Mouse (Mus musculus): Measurements from ENCODE around the gene Prok1. TPM values are rescaled to one million over a fixed set of nuclear protein-coding genes. Genes with fewer than 3 reads are reported as not detected.

The Prok1 gene
- polyA plus RNA-seq, 1 experiment from 2014 or later = 0.14 TPM

GRCm38 (mm10) chr3:107231202-107231601, 8.3 kb downstream of the Prok1 start:
- Histone ChIP-seq H3K27ac (no peak overlapping the region), H3K4me2 (no peak overlapping the region), H3K9me3 (no peaks in the 10 kb centered on the region), H3K9ac (no peak overlapping the region), H3K4me3 (replicated peaks) (no peak overlapping the region), H3K27me3 (replicated peaks) (no peaks in the 10 kb centered on the region), H3K36me3 (no peaks in the 10 kb centered on the region), H3K4me1 (peaks cover 5% of the 10 kb centered on the region; the same call in 1 of the 2 replicates)
- no peak for ATAC-seq (ENCODE audit: insufficient read depth, low FRiP score, low read depth)
- 66% methylated on average over 4 of the region's 4 CpGs for WGBS

DNA sequence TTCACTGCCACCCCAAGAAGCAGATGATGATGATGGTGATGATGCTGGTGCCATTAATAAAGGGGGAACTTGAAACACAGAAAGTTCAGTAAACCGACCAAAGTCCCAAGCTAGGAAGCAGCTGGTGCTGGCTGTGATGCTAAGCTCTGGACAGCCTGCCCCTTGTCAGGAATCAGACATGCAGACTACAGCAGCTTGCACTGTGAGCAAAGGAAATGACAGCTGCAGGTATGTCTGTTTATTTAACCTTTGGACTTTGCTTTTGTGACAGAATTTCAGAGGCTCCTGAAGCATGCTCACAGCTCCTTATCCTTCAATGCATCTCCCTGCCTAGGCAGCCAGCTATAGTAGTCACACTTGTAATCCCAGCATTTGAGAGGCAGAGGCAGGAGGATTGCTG, 9.0 kb downstream of the Prok1 start, which contains the start of gene A630076J17Rik:
Gene A630076J17Rik, plus strand, starts transcription at position 88 of the 400 bp plus-strand sequence.
- H3K4me3 ChIP-seq (replicated peaks) = no peak within 1 kb of the TSS
- no peak for ATAC-seq (ENCODE audit: insufficient read depth, low FRiP score, low read depth)
- H3K36me3 ChIP-seq = no peaks in the 10 kb centered on the region
- 0 out of 2 replicates have a peak within 1 kb of the TSS, but pooled peaks have one; percentile 0 for H3K27ac ChIP-seq
- no peak within 1 kb of the TSS for H3K9ac ChIP-seq
- 4% methylated on average over 1 of the region's 1 CpGs for WGBS
- no peaks in the 10 kb centered on the region for H3K27me3 ChIP-seq (replicated peaks)
- H3K9me3 ChIP-seq = no peaks in the 10 kb centered on the region
- H3K4me2 ChIP-seq = peak within 1 kb of the TSS; percentile 8; the same call in 1 of the 2 replicates
- peaks cover 5% of the 10 kb centered on the region; the same call in 1 of the 2 replicates for H3K4me1 ChIP-seq

GRCm38 (mm10) chr3:107229822-107230221, 9.7 kb downstream of the Prok1 start:
- H3K9me3 ChIP-seq = no peaks in the 10 kb centered on the region
- H3K4me1 ChIP-seq = peaks cover 5% of the 10 kb centered on the region; the same call in 1 of the 2 replicates
- H3K27me3 ChIP-seq (replicated peaks) = no peaks in the 10 kb centered on the region
- no peak overlapping the region for H3K9ac ChIP-seq
- no peak overlapping the region for H3K4me2 ChIP-seq
- ATAC-seq (ENCODE audit: insufficient read depth, low FRiP score, low read depth) = peak; percentile 93
- 37% methylated on average over 5 of the region's 5 CpGs for WGBS
- H3K27ac ChIP-seq = no peak overlapping the region
- H3K4me3 ChIP-seq (replicated peaks) = no peak overlapping the region
- no peaks in the 10 kb centered on the region for H3K36me3 ChIP-seq

- Histone ChIP-seq H3K27ac (no peak overlapping the region), H3K4me1 (peaks cover 5% of the 10 kb centered on the region; the same call in 1 of the 2 replicates), H3K4me3 (replicated peaks) (no peak overlapping the region), H3K27me3 (replicated peaks) (no peaks in the 10 kb centered on the region), H3K9ac (no peak overlapping the region), H3K36me3 (no peaks in the 10 kb centered on the region), H3K9me3 (no peaks in the 10 kb centered on the region), H3K4me2 (no peak overlapping the region)
- 61% methylated on average over 5 of the region's 5 CpGs for WGBS
- ATAC-seq (ENCODE audit: insufficient read depth, low FRiP score, low read depth) = no peak
These were observed 10.3 kb downstream of the Prok1 start for GRCm38 (mm10) chr3:107229221-107229620.

DNA sequence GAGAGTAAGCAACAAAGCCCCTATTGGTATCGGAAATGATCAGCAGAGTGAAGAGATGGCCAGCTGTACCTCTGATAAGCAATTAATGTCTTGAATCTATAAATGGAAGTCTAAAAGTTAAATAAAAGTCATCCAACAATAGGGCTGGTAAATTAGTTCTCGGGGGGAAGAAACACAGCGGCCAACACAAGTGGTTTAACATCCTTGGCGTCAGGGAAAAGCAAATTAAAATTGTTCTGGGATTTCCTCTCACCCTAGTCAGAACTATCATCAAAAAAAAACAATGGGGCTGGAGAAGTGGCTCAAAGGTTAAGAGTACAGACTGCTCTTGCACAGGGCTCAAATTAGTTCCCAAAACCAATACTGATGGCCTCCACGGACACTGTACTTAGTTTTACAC, 13.7 kb downstream of the Prok1 start:
- 81% methylated on average over 5 of the region's 5 CpGs for WGBS
- H3K4me2 ChIP-seq = no peak overlapping the region
- no peak overlapping the region for H3K4me3 ChIP-seq (replicated peaks)
- H3K4me1 ChIP-seq = peaks cover 5% of the 10 kb centered on the region; the same call in 1 of the 2 replicates
- no peaks in the 10 kb centered on the region for H3K36me3 ChIP-seq
- no peaks in the 10 kb centered on the region for H3K27me3 ChIP-seq (replicated peaks)
- ATAC-seq (ENCODE audit: insufficient read depth, low FRiP score, low read depth) = no peak
- no peak overlapping the region for H3K9ac ChIP-seq
- no peak overlapping the region for H3K27ac ChIP-seq
- H3K9me3 ChIP-seq = no peaks in the 10 kb centered on the region

DNA sequence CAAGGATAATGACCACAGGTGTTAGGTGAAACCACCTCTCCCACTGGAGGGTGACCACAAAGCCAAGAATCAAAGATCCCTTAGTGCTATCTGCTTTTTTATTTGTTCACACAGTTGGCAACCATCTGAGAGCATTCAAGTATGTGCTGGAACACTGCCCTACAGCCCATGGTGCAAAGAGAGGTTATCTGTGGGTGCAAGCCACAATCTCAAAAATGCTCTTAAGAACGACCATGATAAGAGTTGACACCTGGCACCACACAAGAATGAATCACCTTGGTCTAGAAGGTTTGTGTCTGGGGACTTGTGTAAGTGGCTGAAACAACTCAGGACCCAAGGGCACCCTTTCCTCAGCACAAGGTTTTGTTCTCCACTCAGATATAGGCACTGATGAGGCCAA, 16.3 kb downstream of the Prok1 start:
- Histone ChIP-seq H3K27ac (no peak overlapping the region), H3K9ac (no peak overlapping the region), H3K4me2 (no peak overlapping the region), H3K27me3 (replicated peaks) (no peaks in the 10 kb centered on the region), H3K4me1 (no peaks in the 10 kb centered on the region), H3K9me3 (no peaks in the 10 kb centered on the region), H3K4me3 (replicated peaks) (no peak overlapping the region), H3K36me3 (no peaks in the 10 kb centered on the region)
- WGBS = 62% methylated on average over 1 of the region's 1 CpGs
- ATAC-seq (ENCODE audit: insufficient read depth, low FRiP score, low read depth) = peak; percentile 57

DNA sequence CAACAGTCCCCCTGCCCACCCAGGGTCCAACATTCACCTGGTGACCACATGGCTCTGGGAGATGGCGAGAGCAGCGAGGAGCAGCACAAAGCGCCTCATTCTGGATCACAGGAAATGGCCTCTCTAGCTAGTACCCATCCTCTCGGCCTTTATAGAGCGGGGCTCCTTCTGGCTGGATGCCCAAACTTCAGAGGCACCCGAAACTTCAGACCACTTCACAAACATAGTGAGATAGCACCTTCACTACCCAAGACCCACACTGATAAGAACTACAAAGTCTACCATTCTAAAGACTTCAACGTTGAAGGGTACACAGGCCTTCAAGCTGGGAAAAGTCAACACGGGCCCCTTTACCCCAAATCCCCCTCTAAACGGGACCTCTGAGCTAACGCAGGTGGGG, 17.9 kb downstream of the Prok1 start, which contains the start of gene Cym:
Gene Cym, minus strand, starts transcription at position 125 of the 400 bp plus-strand sequence.
- H3K4me1 ChIP-seq = no peaks in the 10 kb centered on the region
- no peak within 1 kb of the TSS for H3K9ac ChIP-seq
- WGBS = 68% methylated on average over 10 of the region's 10 CpGs
- ATAC-seq (ENCODE audit: insufficient read depth, low FRiP score, low read depth) = peak; percentile 80
- peak within 1 kb of the TSS; percentile 18; the same call in 1 of the 2 replicates for H3K27ac ChIP-seq
- no peaks in the 10 kb centered on the region for H3K9me3 ChIP-seq
- H3K36me3 ChIP-seq = no peaks in the 10 kb centered on the region
- H3K27me3 ChIP-seq (replicated peaks) = no peaks in the 10 kb centered on the region
- H3K4me3 ChIP-seq (replicated peaks) = peak within 1 kb of the TSS; percentile 13
- peak within 1 kb of the TSS; percentile 16 for H3K4me2 ChIP-seq

- Histone ChIP-seq H3K4me3 (replicated peaks) (no peak overlapping the region), H3K4me2 (no peak overlapping the region; the same call in 1 of the 2 replicates)
- ATAC-seq (ENCODE audit: insufficient read depth, low FRiP score, low read depth) = no peak
These were observed 20.9 kb downstream of the Prok1 start for GRCm38 (mm10) chr3:107218572-107218971.

DNA sequence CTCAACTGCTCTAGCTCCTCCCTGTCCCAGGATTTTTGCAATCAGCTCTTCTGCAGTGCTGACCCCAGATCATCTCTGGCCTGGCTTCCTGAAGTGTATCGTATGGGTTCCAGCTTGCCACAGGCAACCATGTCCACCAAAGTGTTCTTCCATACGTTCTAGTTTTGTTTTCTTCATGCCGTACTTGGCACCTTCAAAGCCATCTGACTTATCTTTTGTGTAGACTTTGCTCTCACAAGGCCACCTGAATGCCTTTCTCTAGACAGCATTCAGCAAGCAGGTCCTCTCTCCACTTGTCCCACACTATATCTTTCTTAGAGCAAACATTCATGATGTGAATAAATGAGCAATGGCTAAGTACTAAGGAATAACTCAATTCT, 22.4 kb downstream of the Prok1 start:
- H3K27ac ChIP-seq = no peak overlapping the region
- H3K27me3 ChIP-seq (replicated peaks) = no peaks in the 10 kb centered on the region
- no peak for ATAC-seq (ENCODE audit: insufficient read depth, low FRiP score, low read depth)

More at GRCm38 (mm10) chr3:107218572-107218971, 20.9 kb downstream of the Prok1 start:
- H3K27me3 ChIP-seq (replicated peaks) = no peaks in the 10 kb centered on the region
- H3K27ac ChIP-seq = no peak overlapping the region
- WGBS = 82% methylated on average over 7 of the region's 7 CpGs
- no peaks in the 10 kb centered on the region for H3K4me1 ChIP-seq
- H3K36me3 ChIP-seq = no peaks in the 10 kb centered on the region
- H3K9ac ChIP-seq = no peak overlapping the region
- H3K9me3 ChIP-seq = no peaks in the 10 kb centered on the region

GRCm38 (mm10) chr3:107216400-107217100, 23.0 kb downstream of the Prok1 start:
- no peak overlapping the region for H3K27ac ChIP-seq
- H3K9ac ChIP-seq = no peak overlapping the region
- no peak for ATAC-seq (ENCODE audit: insufficient read depth, low FRiP score, low read depth)
- H3K9me3 ChIP-seq = no peaks in the 10 kb centered on the region
- H3K4me1 ChIP-seq = no peaks in the 10 kb centered on the region
- no peaks in the 10 kb centered on the region for H3K36me3 ChIP-seq
- H3K4me3 ChIP-seq (replicated peaks) = no peak overlapping the region
- no peaks in the 10 kb centered on the region for H3K27me3 ChIP-seq (replicated peaks)
- 59% methylated on average over 8 of the region's 8 CpGs for WGBS
- no peak overlapping the region for H3K4me2 ChIP-seq

More for the DNA sequence above, 22.4 kb downstream of the Prok1 start:
- H3K9me3 ChIP-seq = no peaks in the 10 kb centered on the region
- H3K4me3 ChIP-seq (replicated peaks) = no peak overlapping the region
- H3K4me1 ChIP-seq = no peaks in the 10 kb centered on the region
- H3K9ac ChIP-seq = no peak overlapping the region
- 69% methylated on average over 3 of the region's 3 CpGs for WGBS
- no peak overlapping the region for H3K4me2 ChIP-seq
- H3K36me3 ChIP-seq = no peaks in the 10 kb centered on the region

- Histone ChIP-seq H3K27me3 (replicated peaks) (no peaks in the 10 kb centered on the region), H3K27ac (no peak overlapping the region), H3K36me3 (no peaks in the 10 kb centered on the region), H3K4me3 (replicated peaks) (no peak overlapping the region), H3K9me3 (no peaks in the 10 kb centered on the region), H3K9ac (no peak overlapping the region), H3K4me2 (no peak overlapping the region), H3K4me1 (no peaks in the 10 kb centered on the region)
- no peak for ATAC-seq (ENCODE audit: insufficient read depth, low FRiP score, low read depth)
- 79% methylated on average over 5 of the region's 5 CpGs for WGBS
These were observed 24.9 kb downstream of the Prok1 start for GRCm38 (mm10) chr3:107214606-107215005.

DNA sequence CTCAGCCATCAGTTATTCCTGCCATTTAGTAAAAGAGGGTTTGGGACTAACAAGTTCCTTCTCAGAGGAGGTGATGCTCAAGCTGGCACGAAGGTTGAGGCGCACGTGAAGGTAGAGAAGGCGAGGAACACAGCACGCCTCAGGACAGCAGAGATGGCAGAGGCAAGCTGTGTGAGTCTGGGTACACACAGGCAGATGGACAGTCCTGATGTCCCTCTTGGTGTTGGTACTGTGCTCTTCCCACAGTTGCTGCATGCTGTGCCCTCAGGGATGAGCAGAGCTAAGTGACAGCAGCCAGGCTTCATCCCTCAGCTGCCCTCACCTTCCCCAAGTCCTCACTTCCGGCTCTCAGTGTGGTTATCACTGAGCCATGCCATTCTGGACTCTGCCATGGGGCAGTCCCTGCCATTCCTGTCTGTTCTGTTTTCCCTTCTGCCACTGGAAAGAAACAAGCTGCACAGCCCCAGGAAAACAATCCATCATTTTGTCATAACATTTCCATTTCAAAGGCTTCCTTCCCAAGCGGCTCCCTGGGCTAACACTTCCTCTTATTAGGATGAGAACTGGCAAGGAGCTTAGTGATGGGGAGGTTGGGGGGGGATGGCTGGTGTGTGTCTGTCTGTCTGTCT, 31.8 kb downstream of the Prok1 start:
- Histone ChIP-seq H3K36me3 (no peaks in the 10 kb centered on the region), H3K4me3 (replicated peaks) (no peak overlapping the region), H3K9me3 (no peaks in the 10 kb centered on the region), H3K27ac (no peak overlapping the region), H3K4me1 (no peaks in the 10 kb centered on the region), H3K4me2 (no peak overlapping the region), H3K9ac (no peak overlapping the region), H3K27me3 (replicated peaks) (no peaks in the 10 kb centered on the region)
- ATAC-seq (ENCODE audit: insufficient read depth, low FRiP score, low read depth) = no peak
- 57% methylated on average over 7 of the region's 7 CpGs for WGBS

Data from stomach, embryonic 15.5 days (tissue).